Mouse (Mus musculus) spleen, embryonic (tissue): ENCODE measurements around the gene Cdk6.
"Not testable (repeated sequence)": the region's sequence is repeated elsewhere in the genome, so short reads cannot be mapped to it uniquely, and the experiment has no call there.

Source experiments
- CTCF ChIA-PET: fragments of 350-600 bp; sonication (Branson Sonifier 250); formaldehyde crosslinking; loops from one replicate; lab custom pipeline; 2022; lab: Charles Lee

The Cdk6 gene

GRCm38 (mm10) chr5:3508480-3509381, 167.4 kb downstream of the Cdk6 start:
- CTCF ChIA-PET = no interaction called here

GRCm38 (mm10) chr5:3509503-3509902, 168.2 kb downstream of the Cdk6 start:
- CTCF ChIA-PET = no interaction called here

- CTCF ChIA-PET = interaction anchor here (0.6 to 0.7 kb wide), 3 partner anchors 8 to 294 kb away, joined by 6 to 19 read pairs (median 9); no protein-coding TSS in a partner anchor
These were observed 170.0 kb downstream of the Cdk6 start for GRCm38 (mm10) chr5:3511097-3511795.

- CTCF ChIA-PET = no interaction called here
These were observed 171.3 kb downstream of the Cdk6 start for GRCm38 (mm10) chr5:3512584-3512983.

GRCm38 (mm10) chr5:3514901-3515311, 173.6 kb downstream of the Cdk6 start:
- CTCF ChIA-PET = no interaction called here

GRCm38 (mm10) chr5:3515477-3515876, 174.2 kb downstream of the Cdk6 start:
- CTCF ChIA-PET = no interaction called here

- CTCF ChIA-PET = no interaction called here
These were observed 175.3 kb downstream of the Cdk6 start for GRCm38 (mm10) chr5:3516481-3517075.

- CTCF ChIA-PET = no interaction called here
These were observed 179.4 kb downstream of the Cdk6 start for GRCm38 (mm10) chr5:3520493-3521359.

GRCm38 (mm10) chr5:3521741-3522140, 180.5 kb downstream of the Cdk6 start:
- CTCF ChIA-PET = no interaction called here

GRCm38 (mm10) chr5:3522826-3523225, 181.5 kb downstream of the Cdk6 start:
- CTCF ChIA-PET = no interaction called here

- CTCF ChIA-PET = no interaction called here
These were observed 185.9 kb downstream of the Cdk6 start for GRCm38 (mm10) chr5:3527041-3527691.

- CTCF ChIA-PET = no interaction called here
These were observed 188.4 kb downstream of the Cdk6 start for GRCm38 (mm10) chr5:3529585-3530189.

GRCm38 (mm10) chr5:3532048-3532447, 190.8 kb downstream of the Cdk6 start:
- CTCF ChIA-PET = not testable (repeated sequence)

GRCm38 (mm10) chr5:3536592-3537212, 195.4 kb downstream of the Cdk6 start:
- CTCF ChIA-PET = no interaction called here

GRCm38 (mm10) chr5:3538505-3539472, 197.5 kb downstream of the Cdk6 start:
- CTCF ChIA-PET = no interaction called here

- CTCF ChIA-PET = no interaction called here
These were observed 200.6 kb downstream of the Cdk6 start for GRCm38 (mm10) chr5:3541871-3542270.

GRCm38 (mm10) chr5:3543629-3544479, 202.6 kb downstream of the Cdk6 start, which contains the start of gene Fam133b:
Gene Fam133b (plus strand): TSS chr5:3543833.
- CTCF ChIA-PET = no interaction called here

GRCm38 (mm10) chr5:3544480-3544769, 203.1 kb downstream of the Cdk6 start:
- CTCF ChIA-PET = no interaction called here
